Mouse (Mus musculus) heart, embryonic 10.5 days (tissue): ENCODE data around the gene Cpsf7. TPM values are rescaled to one million over a fixed set of nuclear protein-coding genes. Genes with fewer than 3 reads are reported as not detected.
"Not testable (repeated sequence)": the region's sequence is repeated elsewhere in the genome, so short reads cannot be mapped to it uniquely, and the experiment has no call there.

Source experiments
- DNase-seq: peaks from one replicate; pipeline ENCODE4 v3.0.0-alpha.2; 2017; ENCODE audit warnings: low spot score
- H3K27ac ChIP-seq: fragments of 300-500 bp; sonication (generic); 2 replicates; pipeline ENCODE4 v1.5.1; 2016; ENCODE audit warnings: mild to moderate bottlenecking
- H3K27me3 ChIP-seq: fragments of 300-500 bp; sonication (generic); 2 replicates; pipeline ENCODE4 v1.6.1; 2016; ENCODE audit warnings: mild to moderate bottlenecking; ENCODE audit not compliant: poor library complexity, insufficient read depth, severe bottlenecking
- H3K36me3 ChIP-seq: fragments of 300-500 bp; sonication (generic); 2 replicates; pipeline ENCODE4 v1.6.1; 2016; ENCODE audit warnings: mild to moderate bottlenecking, moderate library complexity
- H3K4me1 ChIP-seq: fragments of 300-500 bp; sonication (generic); 2 replicates; pipeline ENCODE4 v1.6.1; 2016; ENCODE audit warnings: mild to moderate bottlenecking
- H3K4me3 ChIP-seq: fragments of 300-500 bp; sonication (generic); 2 replicates; pipeline ENCODE4 v1.5.1; 2016; ENCODE audit warnings: mild to moderate bottlenecking, moderate library complexity
- H3K9me3 ChIP-seq: fragments of 300-500 bp; sonication (generic); 2 replicates; pipeline ENCODE4 v1.6.1; 2016; ENCODE audit warnings: mild to moderate bottlenecking, moderate library complexity
- WGBS: fragments of 180-500 bp; shearing (Covaris S2); methylation state at CpG from one replicate; pipeline ENCODE4 v1.1.7; 2016; 5-methylcytosine and 5-hydroxymethylcytosine counted together
- polyA plus RNA-seq: library from polyadenylated mRNA; unstranded; fragments of >200 nt; fragmentation: Nextera tagmentation; extraction: Ambion mirVana; gene quantifications from 2 replicates; pipeline ENCODE4 v1.2.1, GENCODE M21; 2016

Gene Cpsf7
- polyA plus RNA-seq, 1 experiment from 2014 or later: 40.5 TPM

- H3K4me3 ChIP-seq: peak overlapping the region; percentile 90
- H3K4me1 ChIP-seq: peaks cover 25% of the 10 kb centered on the region
- H3K27ac ChIP-seq: 0 out of 2 replicates have a peak overlapping the region, but pooled peaks have one; percentile 6
- no peaks in the 10 kb centered on the region for H3K9me3 ChIP-seq
- no peaks in the 10 kb centered on the region for H3K27me3 ChIP-seq
- no peak for DNase-seq
- WGBS: 77% methylated on average over 5 of the region's 5 CpGs
- peaks cover 12% of the 10 kb centered on the region for H3K36me3 ChIP-seq
Measured at GRCm38 (mm10) chr19:10523483-10524080, 1.5 kb upstream of the Cpsf7 start.

GRCm38 (mm10) chr19:10524784-10525105 is 321 bp upstream of the Cpsf7 start:
- Histone ChIP-seq H3K27ac (peak overlapping the region; percentile 100), H3K36me3 (peaks cover 20% of the 10 kb centered on the region), H3K4me3 (peak overlapping the region; percentile 90), H3K27me3 (no peaks in the 10 kb centered on the region), H3K4me1 (peaks cover 24% of the 10 kb centered on the region), H3K9me3 (no peaks in the 10 kb centered on the region)
- DNase-seq: no peak
- under 1% methylated on average over 19 of the region's 19 CpGs for WGBS

- H3K9me3 ChIP-seq: no peaks in the 10 kb centered on the region
- H3K36me3 ChIP-seq: peaks cover 32% of the 10 kb centered on the region
- peak within 1 kb of the TSS; percentile 90 for H3K4me3 ChIP-seq
- WGBS: under 1% methylated on average over 11 of the region's 11 CpGs
- H3K27me3 ChIP-seq: no peaks in the 10 kb centered on the region
- DNase-seq: no peak
- H3K4me1 ChIP-seq: peaks cover 24% of the 10 kb centered on the region
- peak within 1 kb of the TSS; percentile 100 for H3K27ac ChIP-seq
Measured at GRCm38 (mm10) chr19:10525910-10526309, 844 bp downstream of the Cpsf7 start, which contains the start of gene Sdhaf2. TSS of gene Sdhaf2 (minus strand) at chr19:10526142.

- H3K36me3 ChIP-seq: peaks cover 66% of the 10 kb centered on the region
- no peak for DNase-seq
Measured at GRCm38 (mm10) chr19:10530082-10530481, 5.0 kb downstream of the Cpsf7 start.

GRCm38 (mm10) chr19:10539454-10539853 is 14.4 kb downstream of the Cpsf7 start:
- Histone ChIP-seq H3K4me1 (no peaks in the 10 kb centered on the region), H3K36me3 (peaks cover 95% of the 10 kb centered on the region), H3K4me3 (no peak overlapping the region), H3K9me3 (no peaks in the 10 kb centered on the region), H3K27me3 (no peaks in the 10 kb centered on the region), H3K27ac (no peak overlapping the region)
- DNase-seq: no peak
- WGBS: 78% methylated on average over 5 of the region's 5 CpGs

More at GRCm38 (mm10) chr19:10530082-10530481, 5.0 kb downstream of the Cpsf7 start:
- no peak overlapping the region for H3K4me3 ChIP-seq
- 93% methylated on average over 1 of the region's 1 CpGs for WGBS
- no peaks in the 10 kb centered on the region for H3K27me3 ChIP-seq
- H3K27ac ChIP-seq: no peak overlapping the region
- H3K9me3 ChIP-seq: no peaks in the 10 kb centered on the region
- peaks cover 11% of the 10 kb centered on the region for H3K4me1 ChIP-seq

- peak; percentile 93 for DNase-seq
- H3K27me3 ChIP-seq: no peaks in the 10 kb centered on the region
- H3K9me3 ChIP-seq: no peaks in the 10 kb centered on the region
- peaks cover 17% of the 10 kb centered on the region; the same call in 1 of the 2 replicates for H3K4me1 ChIP-seq
- 2% methylated on average over 43 of the region's 43 CpGs for WGBS
- peak within 1 kb of the TSS; percentile 92 for H3K27ac ChIP-seq
- H3K36me3 ChIP-seq: peaks cover 15% of the 10 kb centered on the region
- peak within 1 kb of the TSS; percentile 78 for H3K4me3 ChIP-seq
Measured at GRCm38 (mm10) chr19:10555624-10556510, 30.8 kb downstream of the Cpsf7 start, which contains the start of gene Tmem216. TSS of gene Tmem216 (minus strand) at chr19:10556238.

- Histone ChIP-seq H3K4me1 (peaks cover 25% of the 10 kb centered on the region), H3K27ac (no peak overlapping the region), H3K9me3 (no peaks in the 10 kb centered on the region), H3K36me3 (peaks cover 5% of the 10 kb centered on the region; the same call in 1 of the 2 replicates), H3K27me3 (no peaks in the 10 kb centered on the region), H3K4me3 (no peak overlapping the region)
- no peak for DNase-seq
- WGBS: 73% methylated on average over 2 of the region's 2 CpGs
Measured at GRCm38 (mm10) chr19:10557001-10557400, 31.9 kb downstream of the Cpsf7 start.

- H3K27me3 ChIP-seq: no peaks in the 10 kb centered on the region
Measured at GRCm38 (mm10) chr19:10557430-10557829, 32.4 kb downstream of the Cpsf7 start.

GRCm38 (mm10) chr19:10557837-10558375 is 32.8 kb downstream of the Cpsf7 start:
- not testable (repeated sequence) for H3K36me3 ChIP-seq, DNase-seq, H3K4me3 ChIP-seq, H3K9me3 ChIP-seq, H3K27ac ChIP-seq, H3K27me3 ChIP-seq
- WGBS: 74% methylated on average over 4 of the region's 4 CpGs
- H3K4me1 ChIP-seq: peaks cover 27% of the 10 kb centered on the region

More at GRCm38 (mm10) chr19:10557430-10557829, 32.4 kb downstream of the Cpsf7 start:
- Histone ChIP-seq H3K27ac (no peak overlapping the region), H3K4me1 (peaks cover 27% of the 10 kb centered on the region), H3K4me3 (no peak overlapping the region), H3K36me3 (0 out of 2 replicates have a peak, but pooled peaks cover 2% of the 10 kb centered on the region), H3K9me3 (no peaks in the 10 kb centered on the region)
- WGBS: 72% methylated on average over 2 of the region's 2 CpGs
- no peak for DNase-seq

GRCm38 (mm10) chr19:10560108-10560507 is 35.0 kb downstream of the Cpsf7 start:
- Histone ChIP-seq H3K4me1 (peaks cover 20% of the 10 kb centered on the region), H3K27ac (no peak overlapping the region), H3K9me3 (no peaks in the 10 kb centered on the region), H3K27me3 (no peaks in the 10 kb centered on the region), H3K36me3 (no peaks in the 10 kb centered on the region), H3K4me3 (no peak overlapping the region)
- DNase-seq: no peak
- WGBS: 33% methylated on average over 5 of the region's 5 CpGs

GRCm38 (mm10) chr19:10561558-10562314 is 36.7 kb downstream of the Cpsf7 start:
- WGBS: 35% methylated on average over 6 of the region's 6 CpGs
- DNase-seq: no peak
- Histone ChIP-seq H3K27ac (peak overlapping the region; percentile 90), H3K9me3 (no peaks in the 10 kb centered on the region), H3K36me3 (no peaks in the 10 kb centered on the region), H3K27me3 (no peaks in the 10 kb centered on the region), H3K4me1 (peaks cover 10% of the 10 kb centered on the region), H3K4me3 (no peak overlapping the region)

- Histone ChIP-seq H3K36me3 (0 out of 2 replicates have a peak, but pooled peaks cover under 1% of the 10 kb centered on the region), H3K4me1 (peaks cover 10% of the 10 kb centered on the region), H3K27ac (peak overlapping the region; percentile 90), H3K9me3 (no peaks in the 10 kb centered on the region), H3K27me3 (no peaks in the 10 kb centered on the region), H3K4me3 (no peak overlapping the region)
- WGBS: 48% methylated on average over 5 of the region's 5 CpGs
- DNase-seq: no peak
Measured at GRCm38 (mm10) chr19:10562351-10562750, 37.3 kb downstream of the Cpsf7 start.
